Mouse (Mus musculus) MEL-GATA-1-ER (cell line): Measurements from ENCODE around the gene Ppm1l.

Source experiments
- DNase-seq: peaks from one replicate; pipeline ENCODE4 v3.0.0-alpha.2; 2012; ENCODE audit warnings: low read depth; ENCODE audit errors: extremely low read depth

The Ppm1l gene

GRCm38 (mm10) chr3:69433580-69433979 lies 116.9 kb downstream of the Ppm1l start:
- DNase-seq: no peak

DNA sequence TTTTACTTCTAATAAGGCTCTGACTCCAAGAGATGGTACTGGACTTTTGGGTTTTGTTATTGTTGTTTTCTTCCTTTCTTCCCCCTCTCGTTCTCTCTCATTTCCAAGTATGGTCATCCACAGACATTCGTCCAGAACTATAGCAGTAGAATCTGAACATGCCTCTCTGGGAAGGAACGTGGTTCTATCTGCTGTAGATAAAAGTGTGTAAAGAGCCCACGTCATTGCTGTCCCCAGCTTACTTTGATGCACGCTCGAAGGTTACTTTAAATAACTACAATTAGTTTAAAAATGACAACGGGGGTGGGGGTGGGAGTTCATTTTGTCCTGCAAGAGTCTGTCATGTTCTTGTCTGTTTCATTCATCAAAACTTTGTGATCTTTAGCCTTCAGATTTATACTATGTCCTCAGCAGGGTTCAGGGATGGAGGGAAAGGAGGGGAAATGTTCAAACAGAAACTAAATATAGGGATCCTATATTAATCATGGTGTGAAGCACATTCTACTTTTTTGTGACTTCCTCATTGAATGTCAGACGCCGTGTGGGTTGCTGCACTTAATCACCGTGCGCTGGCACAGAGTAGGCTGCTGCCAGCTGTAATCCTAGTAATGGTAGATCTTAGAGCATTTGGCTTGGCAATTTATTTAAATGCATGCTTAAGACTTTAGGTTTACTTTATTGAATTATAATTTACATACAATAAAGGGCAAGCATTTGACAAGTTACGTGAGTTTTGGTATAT lies 122.3 kb downstream of the Ppm1l start:
- DNase-seq: no peak

DNA sequence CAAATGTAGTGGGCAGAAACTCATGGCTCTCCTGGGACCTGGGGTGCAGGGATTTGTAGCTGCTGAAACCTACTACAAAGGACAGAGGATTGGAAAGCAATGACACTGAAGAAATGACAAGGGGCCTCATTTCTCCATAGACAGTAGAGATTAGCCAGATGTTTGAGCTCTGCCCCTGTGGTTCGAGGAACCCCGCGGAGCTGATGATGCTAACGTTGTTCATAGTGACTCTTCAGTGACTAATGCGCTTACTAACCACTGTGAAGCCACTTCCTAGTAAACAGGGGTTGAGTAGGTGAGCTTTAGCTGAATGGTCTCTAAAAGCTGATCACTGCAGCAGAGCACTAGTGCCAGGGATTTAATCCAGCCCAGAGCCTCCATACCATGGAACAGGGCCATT lies 124.1 kb downstream of the Ppm1l start:
- DNase-seq: no peak

- no peak for DNase-seq
Measured at GRCm38 (mm10) chr3:69446989-69447388, 130.3 kb downstream of the Ppm1l start.

DNA sequence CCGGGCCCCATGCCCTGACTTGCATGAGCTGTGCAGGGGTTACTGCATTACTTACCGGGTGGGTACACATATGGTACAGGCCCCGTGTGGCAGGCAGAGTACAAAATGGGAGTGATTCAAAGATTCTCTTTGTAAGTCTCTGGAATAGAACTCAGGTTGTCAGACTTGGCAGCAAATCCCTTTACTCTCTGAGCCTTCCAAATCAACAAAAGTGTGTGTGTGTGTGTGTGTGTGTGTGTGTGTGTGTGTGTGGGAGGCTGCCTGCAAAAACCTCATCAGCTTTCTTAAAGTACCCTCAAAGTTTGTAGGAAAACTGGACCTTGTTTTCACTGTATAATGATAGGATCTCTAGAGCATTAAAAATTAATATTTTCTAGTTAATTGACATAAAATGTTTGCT lies 132.4 kb downstream of the Ppm1l start:
- DNase-seq: no peak

DNA sequence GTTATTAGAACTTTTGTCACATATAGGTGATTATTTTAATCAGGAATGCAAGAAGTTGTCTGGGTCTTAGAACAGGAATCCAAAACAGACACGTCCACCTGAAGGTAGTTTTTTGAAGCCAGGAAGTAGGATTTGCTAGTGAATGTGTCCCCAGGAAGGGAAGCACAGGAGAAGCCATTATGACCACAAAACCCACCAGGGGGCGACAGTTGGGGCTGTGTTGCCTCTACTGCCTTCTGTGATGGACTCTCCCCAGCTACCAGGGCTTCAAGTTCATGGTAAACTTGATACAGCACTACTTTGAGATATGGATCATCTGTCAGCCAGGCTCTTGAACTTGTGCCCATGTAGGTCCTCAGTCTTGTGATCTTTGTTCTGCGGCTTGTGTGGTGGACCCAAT lies 137.7 kb downstream of the Ppm1l start:
- DNase-seq: no peak

GRCm38 (mm10) chr3:69456071-69456470 lies 139.4 kb downstream of the Ppm1l start:
- no peak for DNase-seq

GRCm38 (mm10) chr3:69458756-69459155 lies 142.1 kb downstream of the Ppm1l start:
- DNase-seq: no peak

- no peak for DNase-seq
Measured at GRCm38 (mm10) chr3:69461956-69462355, 145.3 kb downstream of the Ppm1l start.

GRCm38 (mm10) chr3:69465751-69466150 lies 149.1 kb downstream of the Ppm1l start:
- DNase-seq: no peak

GRCm38 (mm10) chr3:69468280-69469008 lies 151.8 kb downstream of the Ppm1l start:
- peak; percentile 50 for DNase-seq

DNA sequence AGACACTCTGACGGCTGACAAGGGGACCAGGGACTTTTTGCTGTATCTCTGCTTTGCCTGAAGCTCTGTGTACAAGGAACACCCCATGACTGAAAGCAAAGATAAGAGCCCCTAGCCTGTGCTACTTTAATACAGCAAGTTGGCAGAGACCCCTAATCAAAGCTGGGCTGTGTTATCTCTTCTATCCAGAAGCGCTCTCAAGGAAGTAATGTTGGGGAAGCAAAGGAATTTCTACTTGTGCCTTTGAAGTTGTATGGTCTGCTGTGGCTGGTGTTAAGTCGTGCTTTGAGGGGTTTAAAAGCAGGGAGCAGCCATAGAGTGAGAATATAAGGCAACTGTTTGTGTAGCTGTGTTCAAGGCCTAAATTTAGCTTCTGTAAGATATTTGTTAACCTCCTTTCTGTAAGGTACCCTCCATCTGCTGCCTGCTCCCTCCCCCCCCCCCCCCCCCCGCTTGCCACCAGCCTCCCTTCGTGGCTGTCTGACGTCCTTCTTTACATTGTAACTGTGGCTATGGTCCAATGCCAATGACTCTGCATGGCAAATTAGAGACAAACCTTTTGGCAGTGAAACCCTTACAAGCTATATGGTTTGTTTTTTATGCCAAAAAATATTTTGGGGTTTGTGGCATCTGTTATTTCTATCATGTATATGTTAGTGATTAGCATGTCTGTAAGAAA lies 152.9 kb downstream of the Ppm1l start:
- peak; percentile 96 for DNase-seq

- DNase-seq: no peak
Measured at GRCm38 (mm10) chr3:69470142-69470796, 153.6 kb downstream of the Ppm1l start.

- no peak for DNase-seq
Measured at GRCm38 (mm10) chr3:69475850-69476450, 159.3 kb downstream of the Ppm1l start.

DNA sequence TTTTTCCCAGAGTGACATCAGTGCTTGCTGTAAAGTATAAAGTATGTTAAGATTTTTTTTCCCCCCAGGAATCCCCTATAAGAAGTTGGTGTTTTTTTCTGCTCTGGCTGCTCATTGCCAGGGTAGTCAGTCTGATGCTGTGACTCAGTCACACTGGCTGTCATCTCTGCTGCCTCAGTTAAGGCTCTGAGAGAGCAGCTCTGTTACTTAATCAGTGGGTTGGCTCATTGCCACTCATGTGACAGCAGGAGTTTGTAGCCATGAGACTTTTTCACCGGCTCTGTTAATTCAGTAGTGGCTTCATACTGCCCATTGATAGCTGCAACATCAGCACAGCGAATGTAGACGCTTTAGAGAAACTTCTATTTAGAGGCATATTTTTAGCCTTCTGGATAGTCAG lies 163.3 kb downstream of the Ppm1l start:
- no peak for DNase-seq

- DNase-seq: peak; percentile 26
Measured at GRCm38 (mm10) chr3:69481835-69482234, 165.2 kb downstream of the Ppm1l start.

- no peak for DNase-seq
Measured at GRCm38 (mm10) chr3:69484006-69484574, 167.4 kb downstream of the Ppm1l start.

- DNase-seq: no peak
Measured at GRCm38 (mm10) chr3:69484582-69484981, 167.9 kb downstream of the Ppm1l start.

DNA sequence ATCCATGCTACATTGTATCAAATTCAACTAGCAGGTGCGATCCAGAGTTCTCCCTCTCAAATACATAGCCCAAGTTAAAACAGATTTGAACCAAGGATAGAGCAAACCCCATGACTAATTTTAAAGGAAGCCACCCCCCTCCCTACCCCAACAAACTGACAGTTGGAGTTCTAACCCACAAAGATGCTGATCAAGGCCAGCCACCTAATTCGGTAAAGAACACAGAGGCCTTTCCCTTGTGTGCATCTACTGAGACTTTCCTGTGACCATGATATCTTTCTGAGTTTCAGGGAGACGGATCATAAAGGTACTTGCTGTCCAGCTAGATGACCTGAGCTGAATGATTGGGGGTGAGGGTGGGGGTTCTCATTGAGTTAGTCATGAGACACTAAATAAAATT lies 168.7 kb downstream of the Ppm1l start:
- no peak for DNase-seq

- no peak for DNase-seq
Measured at GRCm38 (mm10) chr3:69485756-69486155, 169.1 kb downstream of the Ppm1l start.

GRCm38 (mm10) chr3:69487471-69487870 lies 170.8 kb downstream of the Ppm1l start:
- DNase-seq: no peak
